In the genomic region with DNA sequence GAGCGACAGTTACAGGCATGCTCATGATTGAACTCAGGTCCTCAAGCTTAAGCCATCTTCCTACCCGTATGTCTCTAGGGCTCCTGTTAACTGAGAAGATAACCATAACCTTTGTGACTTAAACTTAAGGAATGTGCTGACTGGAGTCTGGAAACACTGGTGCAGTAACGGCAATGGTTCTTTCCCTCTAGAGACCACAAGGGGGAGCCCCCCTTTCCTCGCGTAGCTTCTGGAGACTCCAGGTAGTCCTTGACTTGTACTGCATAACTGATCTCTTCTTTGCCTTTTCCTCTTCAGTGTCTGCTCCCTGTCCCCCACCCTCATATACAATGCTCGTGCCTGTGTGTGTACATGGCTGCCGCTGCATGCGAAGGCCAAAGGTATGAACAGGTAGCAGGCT, we compare ENCODE assay signal across 7 mouse cellular contexts.
DNase-seq lines count a peak whose midpoint lies in the region; ATAC-seq and TF ChIP-seq lines count a peak whose summit lies in the region.

No protein-coding gene starts in this region.

- ATAC-seq in intestine, postnatal 0 days: no peak
- no peak for ATAC-seq in intestine, embryonic 15.5 days
- ATAC-seq in liver, embryonic 14.5 days (ENCODE audit: insufficient read depth): no peak
- no peak for ATAC-seq in CD4-positive, CD25-positive, alpha-beta regulatory T cell, adult 4 months

- H3K36me3 ChIP-seq in intestine, postnatal 0 days (ENCODE audit: control insufficient read depth, insufficient read depth): no peaks in the 10 kb centered on the region
- H3K36me3 ChIP-seq in intestine, embryonic 15.5 days: no peaks in the 10 kb centered on the region
- no peaks in the 10 kb centered on the region for H3K36me3 ChIP-seq in ES-Bruce4 (ENCODE audit: control insufficient read depth, insufficient read depth, low read length, poor library complexity, severe bottlenecking)
- H3K36me3 ChIP-seq in liver, embryonic 14.5 days (replicated peaks; ENCODE audit: control insufficient read depth, insufficient read depth, low read depth): no peaks in the 10 kb centered on the region

- DNase-seq in WW6 (ENCODE audit: low read depth, low spot score): peak; percentile 14
- DNase-seq in liver, embryonic 14.5 days (ENCODE audit: low read depth in 3 of 3, low spot score in 3 of 3): no peak
- no peak for DNase-seq in left cerebral cortex, postnatal 25 days (ENCODE audit: low spot score in 2 of 2)

- no peaks in the 10 kb centered on the region for H3K4me1 ChIP-seq in intestine, postnatal 0 days (replicated peaks; ENCODE audit: control insufficient read depth, insufficient read depth, low read length)
- H3K4me1 ChIP-seq in intestine, embryonic 15.5 days (replicated peaks): no peaks in the 10 kb centered on the region
- H3K4me1 ChIP-seq in ES-Bruce4 (ENCODE audit: control insufficient read depth, insufficient read depth, low read length): no peaks in the 10 kb centered on the region
- no peaks in the 10 kb centered on the region for H3K4me1 ChIP-seq in liver, embryonic 14.5 days (replicated peaks; ENCODE audit: control insufficient read depth in 2 of 2, insufficient read depth in 2 of 2, low read length in 1 of 2)

- no peak for TF ChIP-seq POLR2A in ES-Bruce4 (IDR thresholded peaks at IDR 0.05; ENCODE audit: insufficient read depth, low read length)

- TF ChIP-seq CTCF in intestine, postnatal 0 days (IDR thresholded peaks at IDR 0.05; ENCODE audit: low read depth): peak; percentile 72
- peak; percentile 57 for TF ChIP-seq CTCF in ES-Bruce4 (IDR thresholded peaks at IDR 0.05; ENCODE audit: low read depth, low read length)
- TF ChIP-seq CTCF in liver, embryonic 14.5 days (IDR thresholded peaks at IDR 0.05; ENCODE audit: low read depth): peak; percentile 53

- WGBS in intestine, postnatal 0 days: 66% methylated on average over 8 of the region's 8 CpGs
- WGBS in intestine, embryonic 15.5 days: 68% methylated on average over 8 of the region's 8 CpGs
- WGBS in liver, embryonic 14.5 days (ENCODE audit: insufficient replicate concordance): 51% methylated on average over 8 of the region's 8 CpGs

- no peak for TF ChIP-seq EP300 in ES-Bruce4 (IDR thresholded peaks at IDR 0.05; ENCODE audit: insufficient read depth, low read depth, low read length)
- TF ChIP-seq EP300 in liver, embryonic 14.5 days (IDR thresholded peaks at IDR 0.05; ENCODE audit: low read depth): no peak

- H3K4me2 ChIP-seq in intestine, postnatal 0 days (replicated peaks; ENCODE audit: low read depth): no peak overlapping the region
- H3K4me2 ChIP-seq in intestine, embryonic 15.5 days (replicated peaks): no peak overlapping the region
- no peak overlapping the region for H3K4me2 ChIP-seq in liver, embryonic 14.5 days (ENCODE audit: low read depth)

- H3K27me3 ChIP-seq in intestine, postnatal 0 days (replicated peaks; ENCODE audit: control insufficient read depth, insufficient read depth, low read length): no peaks in the 10 kb centered on the region
- no peaks in the 10 kb centered on the region for H3K27me3 ChIP-seq in intestine, embryonic 15.5 days (replicated peaks)
- H3K27me3 ChIP-seq in ES-Bruce4 (ENCODE audit: control insufficient read depth, insufficient read depth, low read length, poor library complexity, severe bottlenecking): no peaks in the 10 kb centered on the region
- no peaks in the 10 kb centered on the region for H3K27me3 ChIP-seq in liver, embryonic 14.5 days (ENCODE audit: control insufficient read depth, insufficient read depth, low read length)

- no peak overlapping the region for H3K9ac ChIP-seq in intestine, postnatal 0 days (ENCODE audit: low read depth, low read length)
- no peak overlapping the region for H3K9ac ChIP-seq in intestine, embryonic 15.5 days
- no peak overlapping the region for H3K9ac ChIP-seq in ES-Bruce4 (ENCODE audit: low read depth, poor library complexity, severe bottlenecking)
- H3K9ac ChIP-seq in liver, embryonic 14.5 days (replicated peaks): no peak overlapping the region

- intact Hi-C loops in left cerebral cortex, postnatal 25 days (cut with DNase I): no loop called here

- H3K9me3 ChIP-seq in intestine, postnatal 0 days (ENCODE audit: control insufficient read depth): no peaks in the 10 kb centered on the region
- H3K9me3 ChIP-seq in intestine, embryonic 15.5 days: no peaks in the 10 kb centered on the region
- H3K9me3 ChIP-seq in ES-Bruce4 (replicated peaks; ENCODE audit: control insufficient read depth, insufficient read depth, low read length, poor library complexity, severe bottlenecking): no peaks in the 10 kb centered on the region
- H3K9me3 ChIP-seq in liver, embryonic 14.5 days (ENCODE audit: control insufficient read depth, low read length): no peaks in the 10 kb centered on the region

- H3K4me3 ChIP-seq in intestine, postnatal 0 days (ENCODE audit: low read depth, low read length): no peak overlapping the region
- no peak overlapping the region for H3K4me3 ChIP-seq in intestine, embryonic 15.5 days (replicated peaks)
- no peak overlapping the region for H3K4me3 ChIP-seq in ES-Bruce4 (ENCODE audit: low read depth, low read length)
- no peak overlapping the region for H3K4me3 ChIP-seq in liver, embryonic 14.5 days (ENCODE audit: insufficient read depth in 1 of 2, low read depth in 2 of 2, low read length in 2 of 2)

- no peak overlapping the region for H3K27ac ChIP-seq in intestine, postnatal 0 days (ENCODE audit: low read depth, low read length)
- H3K27ac ChIP-seq in intestine, embryonic 15.5 days: no peak overlapping the region
- no peak overlapping the region for H3K27ac ChIP-seq in ES-Bruce4 (ENCODE audit: insufficient read depth, low read length)
- H3K27ac ChIP-seq in liver, embryonic 14.5 days: no peak overlapping the region
